Mouse (Mus musculus) bone marrow macrophage, adult 2 months (primary cell): ENCODE data around the gene Gm4869.

Source experiments
- CTCF ChIP-seq: IDR thresholded peaks from 2 replicates; pipeline ENCODE4 v1.5.1; 2012; ENCODE audit warnings: low read depth, mild to moderate bottlenecking, low read length, moderate library complexity
- POLR2A ChIP-seq: IDR thresholded peaks from 2 replicates; pipeline ENCODE4 v1.6.1; 2012; ENCODE audit warnings: mild to moderate bottlenecking, low read depth, low read length, borderline replicate concordance

DNA sequence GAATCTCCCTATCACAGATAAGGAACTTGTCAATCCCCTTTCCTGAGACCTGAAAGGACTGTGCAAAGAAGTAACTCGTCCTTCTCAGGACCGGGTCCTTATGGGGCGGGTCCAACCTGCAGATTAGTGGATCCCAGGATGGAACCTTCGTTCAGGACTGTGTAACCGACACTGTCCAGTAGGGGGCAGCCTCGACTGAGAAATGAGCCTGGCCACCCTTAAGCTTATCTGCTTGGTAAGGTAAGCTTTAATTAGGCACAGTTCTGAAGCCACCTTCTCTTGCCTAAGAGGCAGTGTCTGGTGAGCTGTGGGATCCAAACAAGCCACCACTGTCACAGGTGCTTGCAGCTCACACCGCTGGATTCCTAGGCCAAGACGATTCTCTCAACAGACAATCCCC, 94.7 kb downstream of the Gm4869 start:
- TF ChIP-seq CTCF (peak; percentile 85), POLR2A (no peak)
